Mouse (Mus musculus) liver, embryonic 12.5 days (tissue): Measurements from ENCODE around the gene Pnmal1. TPM values are rescaled to one million over a fixed set of nuclear protein-coding genes. Genes with fewer than 3 reads are reported as not detected.

Source experiments
- ATAC-seq: fragments of 200-750 bp; cut with Nextera tagmentation; 2 replicates; pipeline ENCODE4 v1.8.0; 2017; ENCODE audit warnings: moderate number of reproducible peaks, mild to moderate bottlenecking, moderate library complexity
- H3K27ac ChIP-seq: fragments of 300-500 bp; sonication (generic); 2 replicates; pipeline ENCODE4 v1.5.1; 2016; ENCODE audit warnings: mild to moderate bottlenecking
- H3K27me3 ChIP-seq: fragments of 300-500 bp; sonication (generic); replicated peaks from 2 replicates; pipeline ENCODE4 v1.6.1; 2016; ENCODE audit warnings: mild to moderate bottlenecking, moderate library complexity
- H3K36me3 ChIP-seq: fragments of 300-500 bp; sonication (generic); 2 replicates; pipeline ENCODE4 v1.6.1; 2016; ENCODE audit warnings: mild to moderate bottlenecking, moderate library complexity
- H3K4me1 ChIP-seq: fragments of 300-500 bp; sonication (generic); 2 replicates; pipeline ENCODE4 v1.6.1; 2016
- H3K4me2 ChIP-seq: fragments of 300-500 bp; sonication (generic); 2 replicates; pipeline ENCODE4 v1.6.1; 2016; ENCODE audit warnings: mild to moderate bottlenecking, moderate library complexity
- H3K4me3 ChIP-seq: fragments of 300-500 bp; sonication (generic); 2 replicates; pipeline ENCODE4 v1.5.1; 2016; ENCODE audit warnings: mild to moderate bottlenecking, moderate library complexity
- H3K9ac ChIP-seq: fragments of 300-500 bp; sonication (generic); 2 replicates; pipeline ENCODE4 v1.6.1; 2016; ENCODE audit warnings: mild to moderate bottlenecking, moderate library complexity
- H3K9me3 ChIP-seq: fragments of 300-500 bp; sonication (generic); replicated peaks from 2 replicates; pipeline ENCODE4 v1.6.1; 2016; ENCODE audit warnings: mild to moderate bottlenecking, moderate library complexity
- WGBS: fragments of 180-500 bp; shearing (Covaris S2); methylation state at CpG from one replicate; pipeline ENCODE4 v1.1.7; 2016; ENCODE audit not compliant: insufficient replicate concordance; 5-methylcytosine and 5-hydroxymethylcytosine counted together
- polyA plus RNA-seq: library from polyadenylated mRNA; unstranded; fragments of >200 nt; fragmentation: Nextera tagmentation; extraction: Ambion mirVana; gene quantifications from 2 replicates; pipeline ENCODE4 v1.2.1, GENCODE M21; 2016

The Pnmal1 gene
- polyA plus RNA-seq = 0.05 and 0.08 TPM in 2 replicates

DNA sequence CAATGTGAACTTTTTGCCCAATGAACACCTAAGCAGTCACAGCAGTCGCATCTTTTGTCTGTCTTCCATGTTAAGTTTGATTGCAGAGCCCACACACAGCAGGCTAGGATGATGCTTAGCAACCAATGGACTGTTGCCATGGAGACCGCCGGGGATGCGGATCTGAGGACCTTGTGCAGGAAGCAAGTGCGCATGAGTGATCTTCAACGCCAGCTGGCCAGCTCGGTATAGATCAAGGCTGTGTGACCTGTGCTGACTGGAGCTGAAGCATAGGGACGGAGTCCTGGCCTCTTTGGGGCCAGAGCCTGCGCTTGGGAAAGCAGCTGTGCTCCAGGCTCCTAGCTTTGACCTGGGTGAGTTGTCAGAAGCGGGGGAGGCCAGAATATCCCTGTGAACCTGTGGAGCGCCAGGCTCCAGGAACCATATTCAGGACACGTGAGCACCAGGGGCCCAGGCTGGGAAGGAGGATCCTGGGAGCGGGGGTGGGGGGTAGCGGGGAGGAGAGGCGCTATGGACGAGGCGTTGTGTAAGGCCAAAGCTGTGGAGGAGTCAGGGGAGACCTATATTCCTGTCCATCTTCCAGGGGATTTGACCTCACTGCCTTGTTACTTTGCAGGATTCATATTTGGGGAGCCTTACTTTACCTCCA, at the start of gene Pnmal1:
Gene Pnmal1, plus strand, starts transcription at position 141 of the 649 bp plus-strand sequence.
- Histone ChIP-seq H3K9me3 (no peaks in the 10 kb centered on the region), H3K36me3 (no peaks in the 10 kb centered on the region), H3K27me3 (peaks cover 14% of the 10 kb centered on the region), H3K27ac (no peak within 1 kb of the TSS), H3K9ac (no peak within 1 kb of the TSS), H3K4me3 (no peak within 1 kb of the TSS), H3K4me1 (no peaks in the 10 kb centered on the region), H3K4me2 (no peak within 1 kb of the TSS)
- 30% methylated on average over 17 of the region's 17 CpGs for WGBS
- ATAC-seq = no peak

DNA sequence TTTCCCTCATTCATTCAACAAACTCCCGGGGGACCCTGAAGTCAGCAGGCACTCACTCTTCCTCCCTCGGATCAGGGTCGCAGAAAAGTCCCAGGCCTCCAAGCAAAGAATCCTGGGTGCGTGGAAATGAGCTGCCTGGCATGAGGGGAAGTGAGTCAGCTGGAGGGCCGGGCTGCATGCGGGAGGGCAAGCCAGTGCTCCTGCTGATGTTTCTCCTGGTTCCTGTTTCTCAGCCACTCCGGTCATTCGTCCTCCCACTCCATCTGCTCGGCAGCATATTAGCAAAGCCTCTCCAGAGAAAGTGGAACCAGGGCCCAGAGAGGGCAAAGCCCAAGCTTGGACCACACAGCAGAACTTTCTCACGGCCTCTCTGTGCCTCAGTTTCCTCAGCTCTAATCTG, 49.6 kb upstream of the Pnmal1 start:
- Histone ChIP-seq H3K9me3 (no peaks in the 10 kb centered on the region), H3K27ac (no peak overlapping the region), H3K4me3 (no peak overlapping the region), H3K27me3 (peaks cover 31% of the 10 kb centered on the region), H3K9ac (no peak overlapping the region), H3K4me2 (no peak overlapping the region), H3K36me3 (peaks cover 10% of the 10 kb centered on the region), H3K4me1 (peaks cover 46% of the 10 kb centered on the region)
- WGBS = 21% methylated on average over 10 of the region's 10 CpGs
- ATAC-seq = no peak

DNA sequence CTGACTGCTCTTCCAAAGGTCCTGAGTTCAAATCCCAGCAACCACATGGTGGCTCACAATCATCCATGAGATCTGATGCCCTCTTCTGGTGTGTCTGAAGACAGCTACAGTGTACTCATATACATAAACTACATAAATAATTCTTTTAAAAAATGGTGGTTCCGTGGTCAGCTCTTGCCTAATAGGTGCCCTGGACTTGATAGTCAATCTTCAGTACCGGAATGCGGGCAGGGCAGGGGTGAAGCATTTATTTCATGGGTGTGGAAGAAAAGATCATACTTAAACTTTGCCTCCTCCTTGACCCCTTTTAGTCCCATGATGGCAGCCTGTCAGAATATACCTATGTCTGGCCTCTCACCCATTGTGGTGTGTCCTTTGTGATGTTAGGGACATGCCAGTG, 47.6 kb upstream of the Pnmal1 start:
- Histone ChIP-seq H3K9me3 (no peaks in the 10 kb centered on the region), H3K27me3 (peaks cover 28% of the 10 kb centered on the region), H3K27ac (no peak overlapping the region), H3K4me2 (no peak overlapping the region), H3K9ac (no peak overlapping the region), H3K36me3 (peaks cover 29% of the 10 kb centered on the region), H3K4me1 (peaks cover 27% of the 10 kb centered on the region), H3K4me3 (no peak overlapping the region)
- WGBS = 82% methylated on average over 3 of the region's 3 CpGs
- no peak for ATAC-seq

DNA sequence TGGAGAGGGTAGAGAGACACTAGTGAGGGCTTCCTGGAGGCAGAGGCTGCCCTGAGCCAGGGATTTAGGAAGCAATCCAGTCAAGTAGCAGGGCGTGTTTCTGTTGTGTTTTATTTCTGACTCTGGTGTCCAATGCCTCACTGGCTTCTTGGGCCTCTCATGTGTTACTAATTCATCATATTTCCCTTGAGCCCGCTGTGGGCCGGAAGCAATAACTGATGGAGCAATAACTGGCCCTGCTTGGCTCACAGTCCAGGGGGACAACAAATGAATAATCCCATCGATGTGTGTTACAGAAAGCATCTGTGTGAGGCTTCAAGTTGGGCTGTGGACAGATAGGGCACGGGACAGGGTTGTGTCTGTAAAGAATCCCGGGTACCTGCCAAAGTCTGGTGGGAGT, 47.1 kb upstream of the Pnmal1 start:
- Histone ChIP-seq H3K27ac (no peak overlapping the region), H3K4me1 (peaks cover 23% of the 10 kb centered on the region), H3K4me2 (no peak overlapping the region), H3K9ac (no peak overlapping the region), H3K4me3 (no peak overlapping the region), H3K9me3 (no peaks in the 10 kb centered on the region), H3K36me3 (peaks cover 34% of the 10 kb centered on the region), H3K27me3 (peaks cover 23% of the 10 kb centered on the region)
- no peak for ATAC-seq
- 77% methylated on average over 6 of the region's 6 CpGs for WGBS

GRCm38 (mm10) chr7:16913806-16914452, 45.5 kb upstream of the Pnmal1 start:
- H3K9ac ChIP-seq = no peak overlapping the region
- ATAC-seq = peak; percentile 64
- no peak overlapping the region for H3K27ac ChIP-seq
- no peak overlapping the region for H3K4me2 ChIP-seq
- H3K4me1 ChIP-seq = peaks cover 11% of the 10 kb centered on the region
- no peak overlapping the region for H3K4me3 ChIP-seq
- WGBS = 34% methylated on average over 10 of the region's 10 CpGs
- peaks cover 49% of the 10 kb centered on the region for H3K36me3 ChIP-seq
- H3K27me3 ChIP-seq = peaks cover 8% of the 10 kb centered on the region; the same call in 1 of the 2 replicates
- H3K9me3 ChIP-seq = no peaks in the 10 kb centered on the region

DNA sequence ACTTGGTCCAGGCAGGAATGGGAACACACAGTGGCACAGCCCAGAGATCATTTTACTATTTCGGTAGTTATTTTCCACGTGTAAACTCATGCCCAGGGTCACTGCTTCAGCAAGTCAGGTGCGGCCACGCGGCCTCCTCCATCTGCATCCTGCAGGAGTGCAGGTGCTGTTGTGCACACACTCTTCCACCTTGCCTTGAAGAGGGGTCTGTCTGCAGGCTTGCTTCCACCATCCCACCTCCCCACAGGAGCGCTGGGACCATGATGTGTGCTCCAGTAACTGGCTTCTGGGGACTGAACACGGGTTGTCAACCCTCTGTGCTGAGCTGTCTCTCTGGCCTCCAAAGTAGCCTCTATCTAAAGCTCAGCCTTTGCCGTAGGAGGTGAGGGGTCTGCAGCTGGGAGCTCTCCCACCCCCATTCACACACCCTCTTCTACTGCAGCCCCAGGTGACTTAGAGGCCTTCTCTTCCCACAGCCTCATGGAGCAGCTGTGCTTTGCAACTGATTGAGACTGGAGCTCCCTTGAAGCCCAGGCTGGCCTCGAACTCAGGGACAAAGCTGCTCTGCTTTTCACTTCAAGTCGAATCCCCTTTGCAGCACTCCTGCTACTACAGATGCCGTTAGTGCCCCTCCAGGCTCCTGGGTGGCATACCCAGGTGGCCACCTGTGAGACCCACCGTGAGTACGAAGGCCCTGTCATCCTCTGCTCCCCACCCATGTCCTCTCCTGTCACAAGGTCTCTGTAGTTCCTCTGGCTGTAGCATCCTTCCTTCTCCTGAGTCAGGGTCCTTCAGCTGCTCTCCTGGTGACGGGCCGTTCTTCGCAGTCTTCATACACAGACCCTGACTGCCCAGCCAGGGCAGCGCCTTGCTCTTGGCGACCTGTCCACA, 44.8 kb upstream of the Pnmal1 start:
- Histone ChIP-seq H3K4me3 (no peak overlapping the region), H3K4me2 (no peak overlapping the region), H3K9me3 (no peaks in the 10 kb centered on the region), H3K4me1 (peaks cover 12% of the 10 kb centered on the region), H3K27ac (no peak overlapping the region), H3K9ac (no peak overlapping the region), H3K36me3 (peaks cover 57% of the 10 kb centered on the region), H3K27me3 (no peaks in the 10 kb centered on the region; the same call in 1 of the 2 replicates)
- 80% methylated on average over 18 of the region's 18 CpGs for WGBS
- no peak for ATAC-seq

DNA sequence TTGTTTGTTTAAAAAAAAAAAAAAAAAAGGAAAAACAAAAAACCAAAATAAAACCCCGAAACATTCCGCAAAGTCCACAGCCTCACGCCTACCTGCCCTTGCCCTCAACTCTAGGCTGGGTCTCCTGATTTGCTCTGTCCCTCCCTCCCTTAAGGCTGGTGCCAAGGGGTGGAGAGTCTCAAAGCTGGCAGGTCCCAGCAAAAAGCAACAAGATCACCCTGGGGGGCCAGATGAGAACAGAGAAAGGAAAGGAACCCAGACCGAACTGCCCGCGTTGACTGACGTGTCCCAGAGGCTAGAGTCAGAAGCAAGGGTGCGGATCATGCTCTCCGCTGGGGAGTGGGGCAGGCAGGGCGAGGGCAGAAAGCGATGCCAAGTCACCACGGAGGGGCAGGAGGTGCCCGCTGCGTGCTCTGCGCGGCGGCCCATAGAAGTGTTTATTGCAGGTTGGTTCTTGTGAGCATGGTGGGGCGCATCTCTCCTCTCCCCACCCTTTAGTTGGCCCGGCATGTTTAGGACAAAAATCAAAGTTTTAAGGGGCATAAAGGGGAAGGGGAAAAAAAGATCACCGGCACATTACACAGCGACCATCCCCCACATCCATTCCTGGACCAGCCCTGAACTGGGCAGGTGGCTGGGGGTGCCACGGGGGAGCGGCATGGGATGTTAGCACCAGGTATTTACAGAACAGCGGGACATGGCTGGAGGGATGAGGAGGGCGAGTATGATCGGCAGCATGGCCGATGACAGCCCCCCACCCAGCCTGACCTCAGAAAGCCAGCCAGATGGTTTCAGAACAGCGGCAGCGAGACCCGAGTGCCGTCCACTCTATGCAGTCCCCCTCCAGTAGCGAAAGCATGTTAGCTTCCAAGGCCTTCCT, 43.8 kb upstream of the Pnmal1 start:
- WGBS = 91% methylated on average over 32 of the region's 32 CpGs
- H3K36me3 ChIP-seq = peaks cover 65% of the 10 kb centered on the region

GRCm38 (mm10) chr7:16916342-16917265, 42.9 kb upstream of the Pnmal1 start:
- Histone ChIP-seq H3K9me3 (no peaks in the 10 kb centered on the region), H3K27ac (no peak overlapping the region), H3K27me3 (no peaks in the 10 kb centered on the region), H3K36me3 (peaks cover 74% of the 10 kb centered on the region), H3K4me1 (peaks cover 31% of the 10 kb centered on the region), H3K4me3 (no peak overlapping the region), H3K9ac (no peak overlapping the region), H3K4me2 (no peak overlapping the region)
- WGBS = 82% methylated on average over 30 of the region's 30 CpGs
- no peak for ATAC-seq

More for the DNA sequence above, 43.8 kb upstream of the Pnmal1 start:
- H3K9me3 ChIP-seq = no peaks in the 10 kb centered on the region
- no peak for ATAC-seq
- H3K27ac ChIP-seq = no peak overlapping the region
- H3K9ac ChIP-seq = no peak overlapping the region
- no peak overlapping the region for H3K4me3 ChIP-seq
- no peak overlapping the region for H3K4me2 ChIP-seq
- peaks cover 22% of the 10 kb centered on the region for H3K4me1 ChIP-seq
- no peaks in the 10 kb centered on the region; the same call in 1 of the 2 replicates for H3K27me3 ChIP-seq

DNA sequence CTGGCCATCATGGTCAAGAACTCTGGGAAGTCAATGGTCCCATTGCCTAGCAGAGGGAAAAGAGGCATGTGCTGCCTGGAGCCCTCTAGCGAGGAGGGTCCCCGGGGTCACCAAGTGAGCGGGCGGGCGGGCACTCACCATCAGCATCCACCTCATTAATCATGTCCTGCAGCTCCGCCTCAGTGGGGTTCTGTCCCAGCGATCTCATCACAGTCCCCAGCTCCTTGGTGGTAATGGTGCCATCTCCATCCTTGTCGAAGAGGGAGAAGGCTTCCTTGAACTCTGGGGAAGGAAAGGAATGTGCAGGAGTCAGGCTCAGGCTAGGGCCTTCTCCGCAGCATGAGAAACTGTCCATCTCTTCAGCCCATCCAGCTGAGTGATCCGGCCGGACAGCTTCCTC, 42.0 kb upstream of the Pnmal1 start:
- peaks cover 80% of the 10 kb centered on the region for H3K36me3 ChIP-seq
- ATAC-seq = no peak
- 86% methylated on average over 11 of the region's 11 CpGs for WGBS

GRCm38 (mm10) chr7:16918014-16918413, 41.5 kb upstream of the Pnmal1 start:
- Histone ChIP-seq H3K9me3 (no peaks in the 10 kb centered on the region), H3K27ac (no peak overlapping the region), H3K4me1 (peaks cover 45% of the 10 kb centered on the region), H3K4me3 (no peak overlapping the region), H3K9ac (no peak overlapping the region), H3K4me2 (no peak overlapping the region), H3K27me3 (no peaks in the 10 kb centered on the region), H3K36me3 (peaks cover 80% of the 10 kb centered on the region)
- ATAC-seq = no peak
- 86% methylated on average over 9 of the region's 9 CpGs for WGBS

More for the DNA sequence above, 42.0 kb upstream of the Pnmal1 start:
- Histone ChIP-seq H3K4me1 (peaks cover 39% of the 10 kb centered on the region), H3K9ac (no peak overlapping the region), H3K27ac (no peak overlapping the region), H3K4me2 (no peak overlapping the region), H3K4me3 (no peak overlapping the region), H3K9me3 (no peaks in the 10 kb centered on the region), H3K27me3 (no peaks in the 10 kb centered on the region)
